ENCODE assay signal across 39 mouse cellular contexts in the genomic region with DNA sequence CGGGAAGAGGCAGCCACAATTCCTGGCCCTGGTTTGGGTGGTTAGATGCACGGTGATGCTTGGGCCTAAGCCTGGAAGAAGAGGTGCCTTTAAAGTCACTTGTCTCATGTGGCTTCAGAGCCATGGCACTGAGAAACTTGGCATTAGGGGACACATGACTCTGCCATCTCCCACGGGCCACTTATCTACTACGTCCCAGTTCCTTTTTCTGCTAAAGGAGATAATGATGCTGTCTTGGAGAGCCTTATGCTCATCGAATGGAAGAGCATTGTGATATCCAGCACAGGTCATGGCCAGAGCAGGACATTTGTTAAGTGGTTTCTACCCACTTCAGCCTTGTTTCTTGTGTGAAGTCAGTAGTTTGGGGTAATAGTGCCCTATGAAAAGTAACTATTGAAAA. TPM values are rescaled to one million over a fixed set of nuclear protein-coding genes. Genes with fewer than 3 reads are reported as not detected.
DNase-seq lines count a peak whose midpoint lies in the region; ATAC-seq and TF ChIP-seq lines count a peak whose summit lies in the region.
"Had no signal": no experiment of that assay in that cellular context is flagged by ENCODE, and none has a peak within 500 bp of the region (broad histone marks: within the 10 kb centered on the region; RNA-seq: fewer than 3 reads in every experiment).

No protein-coding gene starts in this region.

- TF ChIP-seq EP300 in liver, postnatal 0 days (IDR thresholded peaks at IDR 0.05; ENCODE audit: low read depth) = 0 out of 2 replicates have a peak, but pooled peaks have one; percentile 48

- no peak for TF ChIP-seq CTCF in liver, postnatal 0 days (IDR thresholded peaks at IDR 0.05; ENCODE audit: low read depth)

- intact Hi-C loops in heart, postnatal 25 days (cut with DNase I) = no loop called here

- H3K36me3 ChIP-seq in megakaryocyte, embryonic 14.5 days (replicated peaks; ENCODE audit: low read length) = peaks cover 95% of the 10 kb centered on the region
- peaks cover 100% of the 10 kb centered on the region for H3K36me3 ChIP-seq in liver, embryonic 12.5 days
- peaks cover 73% of the 10 kb centered on the region for H3K36me3 ChIP-seq in liver, postnatal 0 days (replicated peaks; ENCODE audit: insufficient read depth, low read length)

- no peak overlapping the region; the same call in 1 of the 2 replicates for H3K27ac ChIP-seq in liver, embryonic 12.5 days
- H3K27ac ChIP-seq in liver, postnatal 0 days (ENCODE audit: low read depth) = no peak overlapping the region
- H3K27ac ChIP-seq: forebrain, embryonic 10.5 days; forebrain, embryonic 15.5 days; heart, embryonic 10.5 days; heart, embryonic 15.5 days; hindbrain, embryonic 13.5 days; kidney, embryonic 15.5 days; stomach, embryonic 15.5 days had no signal

- H3K4me2 ChIP-seq in liver, embryonic 12.5 days = peak overlapping the region; percentile 18
- H3K4me2 ChIP-seq in liver, postnatal 0 days (ENCODE audit: low read depth, low read length) = no peak overlapping the region
- H3K4me2 ChIP-seq: forebrain, embryonic 15.5 days; heart, embryonic 15.5 days; hindbrain, embryonic 13.5 days; kidney, embryonic 15.5 days; stomach, embryonic 15.5 days had no signal

- peaks cover 40% of the 10 kb centered on the region for H3K4me1 ChIP-seq in megakaryocyte, embryonic 14.5 days
- H3K4me1 ChIP-seq in liver, embryonic 12.5 days = peaks cover 18% of the 10 kb centered on the region
- no peaks in the 10 kb centered on the region for H3K4me1 ChIP-seq in liver, postnatal 0 days (ENCODE audit: insufficient read depth)
- H3K4me1 ChIP-seq: heart, embryonic 10.5 days; heart, embryonic 15.5 days; hindbrain, embryonic 13.5 days; stomach, embryonic 15.5 days had no signal

- H3K9me3 ChIP-seq in megakaryocyte, embryonic 14.5 days = no peaks in the 10 kb centered on the region
- no peaks in the 10 kb centered on the region for H3K9me3 ChIP-seq in liver, embryonic 12.5 days (replicated peaks)
- H3K9me3 ChIP-seq in liver, postnatal 0 days (ENCODE audit: low read length) = no peaks in the 10 kb centered on the region
- H3K9me3 ChIP-seq: forebrain, embryonic 10.5 days; forebrain, embryonic 15.5 days; heart, embryonic 10.5 days; heart, embryonic 15.5 days; hindbrain, embryonic 13.5 days; kidney, embryonic 15.5 days; stomach, embryonic 15.5 days had no signal

- DNase-seq in liver, postnatal 0 days = no peak
- no peak for DNase-seq in MN1 (ENCODE audit: low spot score)
- no peak for DNase-seq in heart, postnatal 25 days (ENCODE audit: low spot score)
- DNase-seq in kidney, adult 9 months = no peak
- DNase-seq: adrenal gland, adult 2 months; cerebellum, adult 11 months; cerebellum, adult 9-10 months; cerebellum, postnatal 36 days; gastrocnemius, postnatal 25 days; heart, adult 11 months; heart, postnatal 36 days; kidney, postnatal 25 days; lung, postnatal 14 days; midbrain, embryonic 14.5 days; retina, postnatal 1 day; right cerebral cortex, postnatal 14 days had no signal

- H3K4me3 ChIP-seq in megakaryocyte, embryonic 14.5 days (replicated peaks) = peak overlapping the region; percentile 3
- H3K4me3 ChIP-seq in liver, embryonic 12.5 days = no peak overlapping the region
- H3K4me3 ChIP-seq in liver, postnatal 0 days (ENCODE audit: low read depth, low read length) = no peak overlapping the region
- H3K4me3 ChIP-seq: forebrain, embryonic 10.5 days; forebrain, embryonic 15.5 days; heart, embryonic 10.5 days; heart, embryonic 15.5 days; hindbrain, embryonic 13.5 days; kidney, embryonic 15.5 days; stomach, embryonic 15.5 days had no signal

- H3K9ac ChIP-seq in liver, embryonic 12.5 days = no peak overlapping the region; the same call in 1 of the 2 replicates
- H3K9ac ChIP-seq in liver, postnatal 0 days (replicated peaks) = no peak overlapping the region
- H3K9ac ChIP-seq: heart, embryonic 15.5 days; hindbrain, embryonic 13.5 days; kidney, embryonic 15.5 days; stomach, embryonic 15.5 days had no signal

- H3K27me3 ChIP-seq in megakaryocyte, embryonic 14.5 days (replicated peaks) = no peaks in the 10 kb centered on the region
- H3K27me3 ChIP-seq in liver, embryonic 12.5 days (replicated peaks) = no peaks in the 10 kb centered on the region
- H3K27me3 ChIP-seq in liver, postnatal 0 days (ENCODE audit: insufficient read depth, low read length) = no peaks in the 10 kb centered on the region
- H3K27me3 ChIP-seq: forebrain, embryonic 15.5 days; heart, embryonic 15.5 days; hindbrain, embryonic 13.5 days; kidney, embryonic 15.5 days; stomach, embryonic 15.5 days had no signal

- WGBS in liver, embryonic 12.5 days (ENCODE audit: insufficient replicate concordance) = 44% methylated on average over 5 of the region's 5 CpGs
- 68% methylated on average over 5 of the region's 5 CpGs for WGBS in liver, postnatal 0 days (ENCODE audit: insufficient replicate concordance)

- no peak for ATAC-seq in megakaryocyte, adult 5-6 weeks (ENCODE audit: poor library complexity, severe bottlenecking)
- peak; percentile 70 for ATAC-seq in liver, embryonic 12.5 days
- peak; percentile 51 for ATAC-seq in liver, postnatal 0 days
- ATAC-seq: activated CD4-positive, CD25-positive, alpha-beta regulatory T cell, adult 4 months; forebrain, embryonic 15.5 days; intestine, postnatal 0 days had no signal

RNA-seq across cellular contexts. Expression of a gene that starts 9.6 kb away (rescaled TPM):
- not detected in 2 replicates for polyA plus RNA-seq in megakaryocyte, embryonic 14.5 days (2012; ENCODE audit: insufficient read depth, low replicate concordance)
- 0.18 and 0.75 TPM in 2 replicates for total RNA-seq in megakaryocyte, adult 5-6 weeks (2015)
- total RNA-seq in megakaryocyte, adult 5-6 weeks (2017) = 0.11 and 0.33 TPM in 2 replicates
- 0.31 and 0.49 TPM in 2 replicates for polyA plus RNA-seq in liver, embryonic 12.5 days (2016; fragmentation: Nextera tagmentation; extraction: Ambion mirVana)
- 0.07 and 0.17 TPM in 2 replicates for polyA plus RNA-seq in liver, postnatal 0 days (2015; fragmentation: Nextera tagmentation; extraction: Ambion mirVana)
- not detected for total RNA-seq in heart, postnatal 25 days (2021)
- total RNA-seq: monocyte, adult 5-6 weeks had no signal
- polyA plus RNA-seq: activated CD4-positive, CD25-positive, alpha-beta regulatory T cell, adult 4 months had no signal

RNA-seq across cellular contexts. Expression of a gene that starts 10.2 kb away (rescaled TPM):
- polyA plus RNA-seq in megakaryocyte, embryonic 14.5 days (2012; ENCODE audit: insufficient read depth, low replicate concordance) = 73.1 and 98.6 TPM in 2 replicates
- 196 and 210 TPM in 2 replicates for total RNA-seq in megakaryocyte, adult 5-6 weeks (2015)
- 198 and 213 TPM in 2 replicates for total RNA-seq in megakaryocyte, adult 5-6 weeks (2017)
- polyA plus RNA-seq in liver, embryonic 12.5 days (2016; fragmentation: Nextera tagmentation; extraction: Ambion mirVana) = 198 and 216 TPM in 2 replicates
- 74.2 and 86.1 TPM in 2 replicates for polyA plus RNA-seq in liver, postnatal 0 days (2015; fragmentation: Nextera tagmentation; extraction: Ambion mirVana)
- 10 to 100 TPM; 85.1 to 94.2 TPM for total RNA-seq in heart, postnatal 25 days (2021)

RNA-seq across cellular contexts. Expression of a gene that starts 58.3 kb away (rescaled TPM):
- 1.1 TPM in 1 of 2 replicates, not detected in the other for polyA plus RNA-seq in megakaryocyte, embryonic 14.5 days (2012; ENCODE audit: insufficient read depth, low replicate concordance)
- not detected in 2 replicates for total RNA-seq in megakaryocyte, adult 5-6 weeks (2015)
- not detected in 2 replicates for total RNA-seq in megakaryocyte, adult 5-6 weeks (2017)
- polyA plus RNA-seq in liver, embryonic 12.5 days (2016; fragmentation: Nextera tagmentation; extraction: Ambion mirVana) = not detected in 2 replicates
- not detected in 2 replicates for polyA plus RNA-seq in liver, postnatal 0 days (2015; fragmentation: Nextera tagmentation; extraction: Ambion mirVana)
- total RNA-seq in heart, postnatal 25 days (2021) = not detected
- total RNA-seq: adrenal gland, adult 2 months; adrenal gland, postnatal 4 days; gastrocnemius, adult 18-20 months; gastrocnemius, postnatal 25 days; heart, postnatal 36 days; layer of hippocampus, adult 18-20 months; layer of hippocampus, postnatal 10 days; left cerebral cortex, adult 18-20 months; left cerebral cortex, postnatal 14 days; liver, adult 2 months; monocyte, adult 5-6 weeks had no signal
- polyA plus RNA-seq: activated CD4-positive, CD25-positive, alpha-beta regulatory T cell, adult 4 months; adrenal gland, adult 2 months; forebrain, embryonic 10.5 days; heart, embryonic 10.5 days; heart, embryonic 15.5 days; limb, embryonic 11.5 days; liver, adult 2 months; neural tube, embryonic 14.5 days; urinary bladder, adult 2 months had no signal
